Mouse (Mus musculus): ENCODE results near the gene Alyref. TPM values are rescaled to one million over a fixed set of nuclear protein-coding genes. Genes with fewer than 3 reads are reported as not detected.

Alyref gene
- polyA plus RNA-seq, 1 experiment from 2014 or later, result 149 TPM

DNA sequence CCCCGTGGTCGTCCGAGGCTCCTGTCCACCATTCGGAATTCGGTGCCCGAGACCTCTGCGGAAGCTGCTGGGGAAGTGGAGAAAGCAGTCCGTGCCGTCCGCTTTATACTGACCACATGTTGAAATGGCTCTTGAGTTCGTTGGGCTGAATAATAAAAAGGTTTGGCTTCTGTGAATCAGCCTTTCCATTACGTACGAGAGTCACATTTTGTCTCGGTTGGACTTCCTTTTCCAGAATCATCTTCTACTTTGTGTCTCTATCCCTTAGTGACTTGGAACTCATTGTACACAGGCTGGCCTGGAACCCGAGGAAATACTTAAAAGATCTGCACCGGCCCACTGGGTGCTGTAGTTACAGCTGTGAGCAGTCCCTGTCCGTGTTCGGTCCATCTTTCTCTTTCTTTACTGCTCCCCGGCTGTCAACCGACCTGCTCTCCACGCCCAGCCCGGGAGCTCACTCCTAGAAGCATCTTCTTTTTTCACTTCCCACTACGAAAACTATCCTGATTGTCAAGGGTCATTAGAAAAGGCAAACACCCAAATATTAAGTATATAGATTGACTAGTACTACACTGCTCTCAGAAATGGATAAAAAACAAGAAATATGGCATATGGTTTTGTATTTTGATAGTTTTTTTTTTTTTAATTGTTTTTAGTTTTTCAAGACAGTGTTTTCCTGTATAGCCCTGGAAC lies 24.4 kb downstream of the Alyref start:
- WGBS, result under 1% methylated on average over 23 of the region's 23 CpGs
- no peak for DNase-seq (ENCODE audit: low spot score)
- peak overlapping the region; percentile 67 for H3K9ac ChIP-seq (replicated peaks; ENCODE audit: low read depth)
- no peak for ATAC-seq
- H3K4me1 ChIP-seq (ENCODE audit: insufficient read depth, low read depth, low read length), result peaks cover 8% of the 10 kb centered on the region; the same call in 1 of the 2 replicates
- H3K4me3 ChIP-seq (ENCODE audit: low read depth, low read length), result peak overlapping the region; percentile 87
- no peaks in the 10 kb centered on the region for H3K9me3 ChIP-seq (ENCODE audit: low read length)
- peak overlapping the region; percentile 72 for H3K4me2 ChIP-seq (replicated peaks; ENCODE audit: low read depth, low read length)
- H3K27me3 ChIP-seq (replicated peaks; ENCODE audit: insufficient read depth, low read length), result no peaks in the 10 kb centered on the region
- H3K36me3 ChIP-seq (ENCODE audit: insufficient read depth, low read length), result peaks cover 19% of the 10 kb centered on the region
- TF ChIP-seq EP300 (IDR thresholded peaks at IDR 0.05) (no peak), CTCF (IDR thresholded peaks at IDR 0.05) (no peak)
- peak overlapping the region; percentile 96 for H3K27ac ChIP-seq (ENCODE audit: low read length)

DNA sequence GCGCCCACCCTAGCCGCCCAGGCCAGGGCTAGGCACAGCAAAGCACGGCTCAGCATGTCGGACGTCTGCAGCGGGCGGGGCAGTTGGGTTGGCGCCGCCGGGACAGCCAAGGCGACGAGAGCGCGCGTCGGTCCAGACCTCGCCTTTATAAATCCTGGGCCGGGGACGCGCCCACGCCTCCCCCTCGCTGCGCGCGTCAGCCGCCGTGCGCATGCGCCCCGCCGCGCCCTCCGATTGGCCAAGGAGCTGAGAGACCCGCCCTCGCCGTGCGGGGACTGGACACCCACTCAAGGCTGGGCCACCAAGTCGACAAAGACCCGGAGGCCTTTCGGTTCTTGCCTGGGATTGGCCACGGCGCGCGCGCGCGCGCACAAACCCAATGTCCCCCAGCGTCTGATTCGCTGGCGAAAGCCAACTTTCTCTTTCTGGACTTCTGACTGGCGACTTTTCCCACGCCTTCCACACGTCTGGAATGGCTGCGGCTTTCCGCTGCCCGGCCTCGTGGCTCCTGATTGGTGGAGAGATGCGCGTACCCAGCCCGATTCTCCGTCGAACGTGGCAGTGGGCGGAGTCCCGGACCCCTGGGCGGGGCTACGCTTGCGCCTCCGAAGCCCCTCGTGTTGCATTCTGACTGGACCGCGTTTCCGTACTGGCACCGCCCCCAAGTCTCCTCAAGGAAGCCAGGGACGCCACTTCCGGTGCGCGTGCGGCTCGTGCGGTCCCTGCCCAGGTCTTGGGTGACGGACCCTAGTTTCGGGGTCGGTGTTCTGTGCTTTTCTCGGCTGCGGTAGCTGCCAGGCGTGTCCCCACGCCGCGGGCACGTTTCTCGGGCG lies 25.2 kb downstream of the Alyref start, which contains the start of gene P4hb:
Gene P4hb, minus strand, starts transcription at position 502 of the 833 bp plus-strand sequence.
- TF ChIP-seq EP300 (IDR thresholded peaks at IDR 0.05) (no peak; the same call in 1 of the 2 replicates), CTCF (IDR thresholded peaks at IDR 0.05) (no peak; the same call in 1 of the 2 replicates)
- peak within 1 kb of the TSS; percentile 80 for H3K4me2 ChIP-seq (replicated peaks; ENCODE audit: low read depth, low read length)
- DNase-seq (ENCODE audit: low spot score), result peak; percentile 100
- peak within 1 kb of the TSS; percentile 87 for H3K4me3 ChIP-seq (ENCODE audit: low read depth, low read length)
- peak; percentile 95 for ATAC-seq
- H3K9me3 ChIP-seq (ENCODE audit: low read length), result no peaks in the 10 kb centered on the region
- H3K27me3 ChIP-seq (replicated peaks; ENCODE audit: insufficient read depth, low read length), result no peaks in the 10 kb centered on the region
- peaks cover 8% of the 10 kb centered on the region; the same call in 1 of the 2 replicates for H3K4me1 ChIP-seq (ENCODE audit: insufficient read depth, low read depth, low read length)
- H3K36me3 ChIP-seq (ENCODE audit: insufficient read depth, low read length), result peaks cover 19% of the 10 kb centered on the region
- peak within 1 kb of the TSS; percentile 96 for H3K27ac ChIP-seq (ENCODE audit: low read length)
- under 1% methylated on average over 84 of the region's 94 CpGs for WGBS
- H3K9ac ChIP-seq (replicated peaks; ENCODE audit: low read depth), result peak within 1 kb of the TSS; percentile 77

GRCm38 (mm10) chr11:120572417-120572751 lies 25.8 kb downstream of the Alyref start:
- H3K4me1 ChIP-seq (ENCODE audit: insufficient read depth, low read depth, low read length), result peaks cover 8% of the 10 kb centered on the region; the same call in 1 of the 2 replicates
- peak overlapping the region; percentile 77 for H3K9ac ChIP-seq (replicated peaks; ENCODE audit: low read depth)
- H3K9me3 ChIP-seq (ENCODE audit: low read length), result no peaks in the 10 kb centered on the region
- H3K27me3 ChIP-seq (replicated peaks; ENCODE audit: insufficient read depth, low read length), result no peaks in the 10 kb centered on the region
- peak; percentile 16 for ATAC-seq
- peak overlapping the region; percentile 87 for H3K4me3 ChIP-seq (ENCODE audit: low read depth, low read length)
- no peak for DNase-seq (ENCODE audit: low spot score)
- H3K27ac ChIP-seq (ENCODE audit: low read length), result peak overlapping the region; percentile 96
- TF ChIP-seq CTCF (IDR thresholded peaks at IDR 0.05) (0 out of 2 replicates have a peak, but pooled peaks have one; percentile 14), EP300 (IDR thresholded peaks at IDR 0.05) (no peak)
- peaks cover 21% of the 10 kb centered on the region for H3K36me3 ChIP-seq (ENCODE audit: insufficient read depth, low read length)
- H3K4me2 ChIP-seq (replicated peaks; ENCODE audit: low read depth, low read length), result peak overlapping the region; percentile 80
- 0% methylated on average over 19 of the region's 24 CpGs for WGBS

GRCm38 (mm10) chr11:120571754-120572416 lies 26.3 kb downstream of the Alyref start:
- Histone ChIP-seq H3K4me2 (replicated peaks; ENCODE audit: low read depth, low read length) (peak overlapping the region; percentile 80), H3K36me3 (ENCODE audit: insufficient read depth, low read length) (peaks cover 26% of the 10 kb centered on the region)

GRCm38 (mm10) chr11:120571122-120571521 lies 27.0 kb downstream of the Alyref start:
- no peaks in the 10 kb centered on the region for H3K27me3 ChIP-seq (replicated peaks; ENCODE audit: insufficient read depth, low read length)
- ATAC-seq (no peak), DNase-seq (ENCODE audit: low spot score) (peak; percentile 31)
- H3K9ac ChIP-seq (replicated peaks; ENCODE audit: low read depth), result no peak overlapping the region
- H3K27ac ChIP-seq (ENCODE audit: low read length), result 0 out of 2 replicates have a peak overlapping the region, but pooled peaks have one; percentile 0
- 49% methylated on average over 3 of the region's 3 CpGs for WGBS
- peaks cover 31% of the 10 kb centered on the region for H3K36me3 ChIP-seq (ENCODE audit: insufficient read depth, low read length)
- H3K4me1 ChIP-seq (ENCODE audit: insufficient read depth, low read depth, low read length), result peaks cover 8% of the 10 kb centered on the region; the same call in 1 of the 2 replicates
- peak overlapping the region; percentile 87; the same call in 1 of the 2 replicates for H3K4me3 ChIP-seq (ENCODE audit: low read depth, low read length)
- TF ChIP-seq EP300 (IDR thresholded peaks at IDR 0.05), result no peak
- TF ChIP-seq CTCF (IDR thresholded peaks at IDR 0.05), result no peak
- no peaks in the 10 kb centered on the region for H3K9me3 ChIP-seq (ENCODE audit: low read length)
- peak overlapping the region; percentile 80; the same call in 1 of the 2 replicates for H3K4me2 ChIP-seq (replicated peaks; ENCODE audit: low read depth, low read length)

More at GRCm38 (mm10) chr11:120571754-120572416, 26.3 kb downstream of the Alyref start:
- H3K27me3 ChIP-seq (replicated peaks; ENCODE audit: insufficient read depth, low read length), result no peaks in the 10 kb centered on the region
- peak overlapping the region; percentile 77 for H3K9ac ChIP-seq (replicated peaks; ENCODE audit: low read depth)
- ATAC-seq, result no peak
- peak overlapping the region; percentile 87 for H3K4me3 ChIP-seq (ENCODE audit: low read depth, low read length)
- WGBS, result 4% methylated on average over 11 of the region's 11 CpGs
- H3K4me1 ChIP-seq (ENCODE audit: insufficient read depth, low read depth, low read length), result peaks cover 8% of the 10 kb centered on the region; the same call in 1 of the 2 replicates
- peak overlapping the region; percentile 96 for H3K27ac ChIP-seq (ENCODE audit: low read length)
- TF ChIP-seq CTCF (IDR thresholded peaks at IDR 0.05) (no peak), EP300 (IDR thresholded peaks at IDR 0.05) (no peak)
- H3K9me3 ChIP-seq (ENCODE audit: low read length), result no peaks in the 10 kb centered on the region
- DNase-seq (ENCODE audit: low spot score), result peak; percentile 19

Measured in lung, postnatal 0 days (tissue).